Mouse (Mus musculus) kidney, adult 2 months (tissue): Measurements from ENCODE around the gene Enthd1.

Source experiments
- CTCF ChIP-seq: fragments of 200-500 bp; conservative IDR thresholded peaks from 2 replicates; pipeline ENCODE4 v1.5.1; 2011; ENCODE audit warnings: low read depth, mild to moderate bottlenecking, control low read depth, low read length, moderate library complexity, mixed read lengths; ENCODE audit not compliant: insufficient read depth, insufficient read length
- POLR2A ChIP-seq: fragments of 200-500 bp; IDR thresholded peaks from one replicate; pipeline ENCODE4 v1.6.1; 2011; ENCODE audit warnings: low read depth, low read length, control low read depth

DNA sequence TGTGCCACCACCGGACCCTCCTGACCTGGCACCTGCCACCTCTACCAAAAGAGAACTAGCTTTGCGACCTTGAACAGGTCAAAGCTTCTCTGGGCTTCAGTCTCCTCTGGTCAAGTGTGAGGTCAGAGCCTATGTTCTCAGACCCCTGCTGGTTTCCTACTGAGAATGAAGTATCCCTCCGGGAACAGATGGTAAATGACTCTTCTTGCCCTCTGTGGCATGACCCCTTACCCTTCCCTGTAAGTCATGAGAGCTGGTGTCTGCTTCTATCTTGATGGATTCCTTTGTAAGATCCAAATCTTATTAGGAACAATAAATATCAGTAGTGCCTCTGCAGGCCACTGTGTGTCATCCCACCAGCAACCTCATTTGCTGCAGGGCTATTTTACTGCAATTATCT lies 14.2 kb upstream of the Enthd1 start:
- TF ChIP-seq CTCF: no peak
- no peak for TF ChIP-seq POLR2A
